Mouse (Mus musculus) cerebellum, adult 8-10 months (tissue): Measurements from ENCODE around the gene Hmmr.

Source experiments
- DNase-seq: peaks from one replicate; pipeline ENCODE4 v3.0.0; 2022

Hmmr gene

DNA sequence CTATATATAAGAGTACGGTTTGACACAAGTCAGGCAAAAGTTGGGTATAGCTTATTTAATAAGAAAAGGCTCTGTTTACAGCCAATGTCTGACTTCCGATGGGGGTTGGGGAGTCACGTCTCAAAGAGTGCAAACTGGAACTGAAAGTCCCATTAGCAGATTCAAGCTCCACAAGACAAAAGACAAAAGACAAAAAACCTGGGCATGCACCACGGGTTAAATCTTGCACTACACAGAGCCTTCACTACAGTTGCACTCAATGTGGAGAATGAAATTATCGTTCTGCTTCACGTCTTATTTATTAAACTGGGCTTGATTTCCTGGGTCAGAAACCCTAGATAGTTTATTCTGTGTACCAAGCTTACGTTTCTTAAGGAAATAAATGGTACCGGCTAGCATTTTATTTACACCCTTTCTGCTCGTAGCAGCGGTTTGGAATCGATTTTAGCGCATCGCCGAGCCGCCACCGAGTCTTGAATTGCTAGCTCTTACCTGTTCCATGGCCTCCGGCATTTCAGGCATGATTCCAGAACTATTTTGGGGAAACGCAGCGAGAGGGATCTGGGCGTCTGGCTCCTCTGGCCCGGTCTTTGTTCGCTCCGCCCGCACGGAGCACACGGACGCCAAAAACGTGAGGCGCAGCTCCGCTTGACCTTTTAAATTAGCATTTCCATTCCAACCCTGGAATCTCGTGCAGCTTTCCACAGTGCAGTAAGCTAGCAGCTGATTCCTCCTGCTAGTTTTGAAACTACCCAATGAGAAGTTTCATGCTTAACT is 38.7 kb downstream of the Hmmr start:
- peak; percentile 74 for DNase-seq

DNA sequence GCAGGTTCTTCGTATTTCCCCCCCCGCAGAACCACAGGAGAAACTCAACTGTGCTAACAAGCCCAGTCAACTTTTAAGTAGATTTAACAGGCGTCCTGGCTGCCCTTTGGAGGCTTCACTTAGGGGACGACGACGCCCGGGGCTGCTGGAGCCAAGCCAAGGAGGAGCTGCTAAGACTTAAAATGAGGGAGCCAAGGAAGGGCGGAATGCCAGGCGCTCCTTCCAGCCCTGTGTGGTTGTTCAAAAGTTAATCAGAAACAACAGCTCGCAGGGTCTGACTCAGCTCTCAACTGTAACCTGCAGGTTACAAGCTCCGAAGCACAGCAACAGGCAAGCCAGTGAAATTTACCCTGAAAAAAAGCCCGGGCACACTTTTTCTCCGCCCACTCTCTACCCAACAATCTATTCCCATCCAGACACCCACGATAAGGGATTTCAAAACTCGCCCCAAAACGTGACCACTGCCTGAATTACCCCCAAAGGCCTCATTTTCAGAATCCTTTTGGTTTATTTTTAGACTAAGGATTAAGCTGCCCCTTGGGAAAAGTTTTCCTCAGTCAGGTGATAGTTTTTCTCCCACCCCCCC is 39.8 kb downstream of the Hmmr start:
- peak; percentile 42 for DNase-seq

- peak; percentile 90 for DNase-seq
These were observed 40.5 kb downstream of the Hmmr start for GRCm38 (mm10) chr11:40692511-40693365.

GRCm38 (mm10) chr11:40692101-40692509 is 41.1 kb downstream of the Hmmr start:
- no peak for DNase-seq

DNA sequence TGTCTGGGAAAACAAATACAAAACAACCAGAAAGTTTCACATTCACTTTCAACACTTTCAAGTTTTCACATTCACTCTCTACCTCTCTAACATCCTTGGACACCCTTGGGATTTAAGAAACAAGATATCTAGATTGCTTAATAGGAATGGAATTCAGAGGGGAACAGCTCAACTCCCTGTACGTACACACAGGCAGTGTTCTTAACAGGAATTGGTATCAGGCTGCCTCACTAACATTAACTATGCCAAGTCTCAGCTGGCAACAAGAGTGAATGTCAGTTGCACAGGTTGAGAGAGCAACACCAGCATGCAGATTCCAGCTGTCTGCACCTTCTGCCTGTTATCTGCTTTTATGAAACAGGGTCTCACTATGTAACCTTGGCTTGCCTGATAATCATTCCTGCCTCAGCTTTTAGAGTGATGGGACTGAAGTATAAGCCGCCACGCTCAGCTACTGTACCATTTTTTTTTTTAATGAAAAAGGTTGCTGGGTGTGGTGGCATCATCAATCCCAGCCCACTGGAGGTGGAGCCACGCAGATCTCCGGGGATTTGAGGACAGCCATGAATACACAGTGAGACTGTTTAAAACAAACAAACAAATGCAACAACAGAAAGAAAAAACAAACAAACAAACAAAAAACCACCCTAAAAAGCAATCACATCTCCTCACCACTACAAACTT is 42.6 kb downstream of the Hmmr start:
- DNase-seq: no peak

- no peak for DNase-seq
These were observed 49.9 kb downstream of the Hmmr start for GRCm38 (mm10) chr11:40683295-40683694.

DNA sequence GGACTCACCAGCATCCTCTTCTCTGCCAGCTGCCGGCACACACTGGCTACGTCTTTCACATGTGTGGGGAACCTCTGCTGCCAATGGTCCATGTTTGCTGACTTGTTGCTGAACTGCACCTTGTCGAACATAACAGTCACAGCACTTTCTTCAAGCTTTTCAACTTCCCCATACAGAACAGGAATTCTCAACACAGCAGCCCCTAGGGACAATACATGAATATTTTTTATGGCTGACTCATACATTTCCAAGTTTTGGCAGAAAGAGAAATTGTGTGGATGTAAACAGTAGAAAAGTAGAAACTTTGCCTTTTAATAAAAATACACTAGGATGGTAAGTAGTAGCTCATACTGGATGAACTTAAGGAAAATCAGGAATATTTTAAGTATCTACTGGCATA is 50.8 kb downstream of the Hmmr start:
- no peak for DNase-seq

DNA sequence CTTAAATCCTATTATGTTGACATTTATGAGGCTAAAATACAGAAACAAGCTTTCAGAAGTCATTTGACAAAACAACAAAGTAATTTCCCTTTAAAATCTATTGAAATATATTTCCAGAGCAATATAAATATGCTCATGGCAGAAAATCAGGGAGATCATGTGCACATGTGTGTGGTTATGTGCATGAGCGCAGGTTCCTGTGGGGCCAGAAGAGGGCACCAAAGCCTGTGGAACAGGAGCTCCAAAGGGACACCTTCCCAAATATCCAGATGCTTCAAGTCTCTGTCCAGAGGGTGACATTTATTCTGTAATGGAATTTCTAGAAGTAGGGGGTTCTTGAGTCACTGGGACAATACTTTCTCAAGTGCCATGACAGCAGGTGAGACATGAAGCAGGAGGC is 56.1 kb downstream of the Hmmr start:
- DNase-seq: no peak

DNA sequence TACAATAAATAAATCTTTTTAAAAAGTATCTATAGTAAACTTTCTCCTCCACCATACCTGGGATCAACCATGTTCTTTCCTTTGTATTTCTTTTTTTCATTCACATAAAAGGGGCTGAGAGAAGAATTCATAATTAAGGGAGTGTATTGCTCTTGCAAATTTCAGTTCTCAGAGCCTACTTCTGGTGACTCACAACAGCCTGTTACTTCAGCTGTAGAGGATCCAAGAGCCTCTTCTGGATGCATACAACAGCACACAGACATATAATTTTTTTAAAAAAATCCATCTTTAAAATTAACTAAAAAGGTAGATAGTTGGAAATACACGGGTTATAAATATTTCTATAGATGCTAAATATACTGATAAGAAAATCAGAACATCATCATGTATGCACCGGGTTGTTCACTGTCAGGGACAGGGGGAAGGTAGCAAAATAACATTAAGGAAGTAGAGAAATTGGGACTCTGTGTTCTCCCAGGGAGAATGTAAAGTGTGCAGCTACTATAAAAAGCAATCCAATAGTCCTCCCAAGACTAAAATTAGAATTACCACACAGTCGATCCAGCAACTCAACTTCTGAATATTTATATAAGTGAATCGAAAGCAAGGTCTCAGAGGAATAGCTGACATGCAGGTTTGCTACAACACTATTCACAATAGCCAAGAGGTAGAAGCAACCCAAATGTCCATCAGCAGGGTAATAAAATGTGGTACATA is 58.0 kb downstream of the Hmmr start:
- DNase-seq: no peak
